Mouse (Mus musculus): ENCODE measurements around the gene Rab8a.
"Not testable (repeated sequence)": the region's sequence is repeated elsewhere in the genome, so short reads cannot be mapped to it uniquely, and the experiment has no call there.

Gene Rab8a

GRCm38 (mm10) chr8:72160707-72161697 is at the start of gene Rab8a:
Rab8a (plus strand) TSS chr8:72161200.
- peak; percentile 96 for ATAC-seq (ENCODE audit: insufficient number of reproducible peaks, low FRiP score, low TSS enrichment)

GRCm38 (mm10) chr8:72112486-72112885 is 48.5 kb upstream of the Rab8a start:
- no peak for ATAC-seq (ENCODE audit: insufficient number of reproducible peaks, low FRiP score, low TSS enrichment)

GRCm38 (mm10) chr8:72115202-72115601 is 45.8 kb upstream of the Rab8a start:
- no peak for ATAC-seq (ENCODE audit: insufficient number of reproducible peaks, low FRiP score, low TSS enrichment)

GRCm38 (mm10) chr8:72118616-72119015 is 42.4 kb upstream of the Rab8a start:
- no peak for ATAC-seq (ENCODE audit: insufficient number of reproducible peaks, low FRiP score, low TSS enrichment)

GRCm38 (mm10) chr8:72121486-72121885 is 39.5 kb upstream of the Rab8a start:
- ATAC-seq (ENCODE audit: insufficient number of reproducible peaks, low FRiP score, low TSS enrichment): not testable (repeated sequence)

- ATAC-seq (ENCODE audit: insufficient number of reproducible peaks, low FRiP score, low TSS enrichment): no peak
Measured at GRCm38 (mm10) chr8:72121997-72122396, 39.0 kb upstream of the Rab8a start.

GRCm38 (mm10) chr8:72127834-72128233 is 33.2 kb upstream of the Rab8a start:
- ATAC-seq (ENCODE audit: insufficient number of reproducible peaks, low FRiP score, low TSS enrichment): no peak

GRCm38 (mm10) chr8:72131251-72131650 is 29.7 kb upstream of the Rab8a start:
- ATAC-seq (ENCODE audit: insufficient number of reproducible peaks, low FRiP score, low TSS enrichment): no peak

DNA sequence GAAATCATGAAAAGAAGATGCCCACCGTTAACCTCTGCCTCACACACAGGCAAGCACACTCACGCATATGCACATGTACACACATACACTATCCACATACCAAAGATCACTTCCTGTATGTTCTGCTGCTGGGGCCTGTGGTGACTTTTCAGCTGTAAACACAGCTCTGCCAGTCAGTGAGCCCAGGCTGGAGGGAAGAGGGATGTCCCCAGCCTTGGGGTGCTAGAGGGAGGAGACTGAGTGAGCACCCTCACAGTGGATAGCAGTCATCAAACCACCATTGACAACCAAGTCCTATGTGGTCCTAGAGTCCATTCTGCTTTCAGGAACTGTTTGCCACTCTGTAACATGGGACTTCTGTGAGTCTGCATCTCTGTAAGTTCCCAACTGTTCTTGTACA is 29.1 kb upstream of the Rab8a start:
- ATAC-seq (ENCODE audit: insufficient number of reproducible peaks, low FRiP score, low TSS enrichment): no peak

DNA sequence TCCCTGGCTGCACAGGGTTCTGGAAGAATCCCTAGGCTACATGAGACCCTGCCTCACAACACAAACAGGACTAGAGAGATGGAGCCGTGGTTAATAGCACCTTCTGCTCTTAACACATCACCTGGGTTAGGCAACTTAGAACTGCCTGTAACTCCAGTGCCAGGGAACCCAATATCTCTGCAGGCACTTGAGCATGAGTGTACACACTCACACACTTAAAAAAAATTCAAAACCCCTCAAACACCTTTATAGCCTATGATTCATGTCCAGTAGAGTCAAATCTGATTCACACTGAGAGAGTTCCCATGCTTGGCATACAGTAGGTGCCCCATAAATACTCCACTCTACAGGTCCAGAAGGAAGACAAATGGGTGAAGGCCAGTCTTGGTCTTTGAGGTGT is 28.6 kb upstream of the Rab8a start:
- no peak for ATAC-seq (ENCODE audit: insufficient number of reproducible peaks, low FRiP score, low TSS enrichment)

DNA sequence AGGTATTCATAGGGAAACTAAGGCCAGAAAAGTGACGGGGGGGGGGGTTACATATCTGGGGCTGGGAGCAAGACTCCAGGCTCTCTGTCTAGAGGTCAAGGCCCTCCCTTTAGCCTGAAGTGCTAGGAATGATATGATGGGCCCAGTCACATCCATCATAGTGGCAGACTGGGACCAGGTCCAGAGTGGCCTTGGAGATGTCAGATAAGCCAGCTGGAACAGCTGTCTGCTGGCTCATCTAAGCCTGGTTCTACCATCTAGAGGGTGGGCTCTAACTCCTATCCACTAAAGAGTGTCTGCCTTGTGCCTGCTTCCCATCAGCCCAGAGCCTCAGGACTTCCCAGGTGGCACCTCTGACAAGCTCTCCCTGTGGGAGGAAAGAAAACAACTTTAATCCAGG is 28.1 kb upstream of the Rab8a start:
- no peak for ATAC-seq (ENCODE audit: insufficient number of reproducible peaks, low FRiP score, low TSS enrichment)

DNA sequence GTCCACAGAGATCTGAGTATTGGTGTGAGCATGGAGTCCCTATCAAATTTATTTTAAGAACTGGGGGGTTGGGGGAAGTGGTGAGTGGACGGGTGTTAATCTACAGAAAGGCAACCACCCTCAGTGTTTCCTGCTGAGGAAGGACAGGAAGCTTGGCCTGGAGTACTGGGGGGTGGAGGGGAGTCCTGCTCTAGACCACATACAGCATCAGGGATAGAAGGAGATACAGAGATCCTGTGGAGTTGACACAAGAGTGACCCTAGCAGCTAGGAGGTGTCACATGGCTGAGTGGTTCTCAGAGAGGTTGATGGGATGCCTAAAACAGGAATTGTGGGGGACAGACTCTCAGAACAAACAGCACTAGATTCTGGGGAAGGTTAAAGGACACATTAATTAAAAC is 27.5 kb upstream of the Rab8a start:
- no peak for ATAC-seq (ENCODE audit: insufficient number of reproducible peaks, low FRiP score, low TSS enrichment)

- peak; percentile 65 for ATAC-seq (ENCODE audit: insufficient number of reproducible peaks, low FRiP score, low TSS enrichment)
Measured at GRCm38 (mm10) chr8:72134756-72135445, 26.1 kb upstream of the Rab8a start, which contains the start of gene Tpm4. Tpm4 (plus strand) TSS chr8:72134975.

DNA sequence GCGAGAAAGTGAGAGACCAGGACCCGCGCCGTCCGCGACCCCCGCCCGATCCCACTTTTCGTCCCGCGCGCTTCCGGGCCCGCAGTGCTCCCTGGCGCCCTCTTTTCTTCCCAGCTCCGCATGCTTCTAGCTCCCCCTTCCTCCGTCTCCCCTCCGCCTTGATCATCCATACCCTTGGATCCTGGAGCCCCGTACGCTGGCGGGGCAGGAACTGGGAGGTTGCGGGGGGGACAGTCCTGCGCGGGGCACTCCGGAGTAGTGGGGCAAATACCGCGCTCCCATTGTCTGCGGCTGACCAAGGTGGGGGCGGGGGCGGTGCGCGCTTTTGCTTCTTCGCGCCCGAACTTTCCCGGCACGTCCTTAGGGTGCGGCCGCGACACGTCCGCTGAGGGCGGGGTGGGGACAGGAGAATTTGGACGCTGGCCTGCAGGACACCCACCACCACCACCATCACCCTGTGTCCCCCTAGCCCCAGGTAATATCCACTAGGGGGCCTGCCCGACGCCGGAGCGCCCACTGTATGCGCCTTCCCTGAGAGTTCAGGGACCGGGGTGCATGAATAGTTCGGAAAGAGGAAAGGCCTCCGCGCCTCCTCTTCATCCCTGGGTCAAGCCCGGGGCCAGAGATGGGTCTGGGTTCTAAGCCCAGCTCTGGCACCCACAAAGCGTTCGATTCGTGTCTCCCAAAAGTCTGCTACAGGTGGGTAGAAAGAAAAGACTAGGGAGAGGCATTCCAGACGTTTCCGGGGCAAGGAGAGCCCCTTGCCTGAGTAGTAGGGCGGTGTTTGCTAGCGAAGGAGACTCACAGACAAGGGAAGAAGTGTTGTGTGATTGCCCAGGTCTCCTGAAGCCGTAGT is 25.3 kb upstream of the Rab8a start:
- peak; percentile 41 for ATAC-seq (ENCODE audit: insufficient number of reproducible peaks, low FRiP score, low TSS enrichment)

GRCm38 (mm10) chr8:72136302-72136978 is 24.6 kb upstream of the Rab8a start:
- ATAC-seq (ENCODE audit: insufficient number of reproducible peaks, low FRiP score, low TSS enrichment): no peak

- no peak for ATAC-seq (ENCODE audit: insufficient number of reproducible peaks, low FRiP score, low TSS enrichment)
Measured at GRCm38 (mm10) chr8:72137431-72137830, 23.6 kb upstream of the Rab8a start.

DNA sequence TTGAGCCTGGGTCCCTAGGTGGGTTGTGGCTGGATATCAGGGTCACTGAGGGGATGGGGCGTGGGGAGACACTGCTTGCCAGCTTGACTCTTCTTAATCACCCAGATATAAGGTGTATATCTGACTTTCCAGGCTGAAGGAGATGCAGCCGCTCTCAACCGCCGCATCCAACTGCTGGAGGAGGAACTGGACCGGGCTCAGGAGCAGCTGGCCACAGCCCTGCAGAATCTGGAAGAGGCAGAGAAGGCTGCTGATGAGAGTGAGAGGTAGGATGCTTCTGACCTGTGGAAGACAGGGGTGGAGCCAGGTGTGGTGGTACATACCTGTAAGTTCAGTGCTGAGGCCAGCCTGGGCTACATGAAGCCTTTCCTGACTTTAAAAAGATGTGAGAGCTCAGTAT is 22.5 kb upstream of the Rab8a start:
- no peak for ATAC-seq (ENCODE audit: insufficient number of reproducible peaks, low FRiP score, low TSS enrichment)

DNA sequence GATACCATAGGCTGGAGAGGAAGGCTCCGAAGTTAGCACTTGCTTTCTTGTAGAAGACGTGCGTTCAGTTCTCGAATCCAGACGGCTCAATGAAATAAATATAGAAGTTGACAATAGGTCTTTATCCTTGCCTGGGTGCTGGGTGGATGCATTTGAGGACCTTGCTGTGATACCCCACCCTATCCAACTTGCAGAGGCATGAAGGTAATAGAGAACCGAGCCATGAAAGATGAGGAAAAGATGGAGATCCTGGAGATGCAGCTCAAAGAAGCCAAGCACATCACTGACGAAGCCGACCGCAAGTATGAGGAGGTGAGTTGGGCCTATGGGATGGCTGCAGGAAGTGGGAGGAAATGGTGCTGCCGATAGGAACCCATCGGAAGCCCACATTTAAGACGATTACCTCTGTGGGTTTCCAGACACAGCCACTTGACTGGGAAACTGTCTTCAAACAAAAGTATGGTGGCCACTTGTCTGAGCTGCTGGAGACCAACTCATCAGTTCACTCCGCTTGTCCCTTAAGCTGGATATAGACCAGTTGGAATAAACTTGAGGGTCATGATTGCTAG is 17.7 kb upstream of the Rab8a start:
- no peak for ATAC-seq (ENCODE audit: insufficient number of reproducible peaks, low FRiP score, low TSS enrichment)

DNA sequence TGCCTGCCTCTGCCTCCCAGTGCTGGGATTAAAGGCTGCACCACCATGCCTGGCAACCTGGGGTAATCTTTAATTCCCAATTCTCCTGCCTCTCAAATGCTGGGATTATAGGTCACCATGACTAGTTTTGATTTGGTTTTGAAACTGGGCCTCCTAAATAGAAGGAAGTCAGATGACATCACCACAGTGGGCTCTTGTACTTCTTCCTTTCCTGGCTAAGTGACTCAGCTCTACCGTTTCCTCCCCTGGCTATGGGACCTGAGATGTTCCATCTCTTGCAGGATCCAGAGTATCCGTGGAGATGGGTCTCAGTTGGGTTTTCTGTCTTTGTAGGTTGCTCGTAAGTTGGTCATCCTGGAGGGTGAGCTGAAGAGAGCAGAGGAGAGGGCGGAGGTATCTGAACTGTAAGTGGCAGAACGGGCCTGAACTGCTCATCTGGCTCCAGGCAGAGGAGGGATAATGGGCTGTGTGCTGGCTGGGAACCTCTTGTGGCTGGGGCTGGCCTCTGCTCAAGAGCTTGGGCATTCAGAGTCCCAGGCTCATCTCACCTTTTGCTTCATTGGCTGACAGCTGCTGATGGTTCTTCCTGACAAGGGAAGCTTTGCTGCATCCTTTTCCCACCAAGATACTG is 16.5 kb upstream of the Rab8a start:
- no peak for ATAC-seq (ENCODE audit: insufficient number of reproducible peaks, low FRiP score, low TSS enrichment)
